Mouse (Mus musculus): ENCODE results near the gene Ackr1.

- TF ChIP-seq CTCF (IDR thresholded peaks at IDR 0.05; ENCODE audit: control insufficient read depth, insufficient read depth, insufficient replicate concordance, low read depth, low read length): no peak
- TF ChIP-seq POLR2A (IDR thresholded peaks at IDR 0.05; ENCODE audit: control insufficient read depth, low read depth, low read length): no peak
Observed at GRCm38 (mm10) chr1:173371586-173371985, 38.0 kb upstream of the Ackr1 start.
